Mouse (Mus musculus): ENCODE data around the gene Spdye4c. TPM values are rescaled to one million over a fixed set of nuclear protein-coding genes. Genes with fewer than 3 reads are reported as not detected.

The Spdye4c gene
- polyA plus RNA-seq, 1 experiment from 2014 or later, result not detected

DNA sequence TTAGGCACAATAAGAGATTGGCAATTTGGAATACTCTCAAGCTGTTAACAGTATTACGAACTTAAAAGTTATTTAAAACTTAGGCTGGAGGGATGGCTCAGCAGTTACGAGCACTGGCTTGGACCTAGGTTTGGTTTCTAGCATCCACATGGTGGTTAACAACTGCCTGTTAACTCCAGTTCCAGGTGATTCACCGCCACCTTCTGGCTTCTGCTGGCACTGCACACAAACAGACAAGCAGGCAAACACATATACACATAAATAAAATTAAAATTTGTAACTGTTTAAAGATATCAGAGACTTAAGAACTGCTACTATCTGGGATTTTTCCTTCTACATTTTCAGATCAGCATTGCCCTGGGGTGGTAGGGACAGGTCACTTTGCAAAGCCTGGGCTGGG, 26.8 kb upstream of the Spdye4c start:
- no peaks in the 10 kb centered on the region; the same call in 1 of the 2 replicates for H3K4me1 ChIP-seq
- H3K4me2 ChIP-seq, result no peak overlapping the region
- no peaks in the 10 kb centered on the region for H3K9me3 ChIP-seq (replicated peaks)
- H3K27ac ChIP-seq (replicated peaks), result no peak overlapping the region
- WGBS, result 93% methylated on average over 3 of the region's 3 CpGs
- no peak for ATAC-seq (ENCODE audit: low FRiP score)
- H3K4me3 ChIP-seq (replicated peaks), result no peak overlapping the region
- H3K27me3 ChIP-seq (replicated peaks), result no peaks in the 10 kb centered on the region
- no peaks in the 10 kb centered on the region for H3K36me3 ChIP-seq
- H3K9ac ChIP-seq (replicated peaks), result no peak overlapping the region

DNA sequence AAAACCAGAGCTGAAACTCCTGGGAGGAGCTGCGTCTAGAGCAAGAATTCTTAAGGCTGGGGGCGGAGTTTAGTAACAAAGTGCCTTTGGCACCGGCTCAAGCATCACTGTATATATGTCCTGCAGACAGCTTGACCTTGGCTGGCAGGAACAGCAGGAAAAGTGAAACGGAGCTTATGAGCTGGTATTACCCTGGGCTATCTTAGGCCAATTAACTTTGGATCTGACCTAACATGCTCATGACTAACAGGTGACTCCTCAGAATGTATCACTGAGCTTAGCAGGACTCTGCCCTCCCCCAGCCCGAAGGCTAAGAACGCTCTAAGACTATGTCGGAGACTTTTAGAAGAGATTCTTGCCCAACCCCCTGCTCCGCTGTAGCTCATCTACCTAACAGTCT, 25.1 kb upstream of the Spdye4c start:
- Histone ChIP-seq H3K9me3 (replicated peaks) (no peaks in the 10 kb centered on the region), H3K27ac (replicated peaks) (no peak overlapping the region), H3K36me3 (no peaks in the 10 kb centered on the region), H3K4me2 (no peak overlapping the region), H3K4me1 (no peaks in the 10 kb centered on the region; the same call in 1 of the 2 replicates), H3K27me3 (replicated peaks) (no peaks in the 10 kb centered on the region), H3K9ac (replicated peaks) (no peak overlapping the region), H3K4me3 (replicated peaks) (no peak overlapping the region)
- 68% methylated on average over 8 of the region's 8 CpGs for WGBS
- ATAC-seq (ENCODE audit: low FRiP score), result no peak

DNA sequence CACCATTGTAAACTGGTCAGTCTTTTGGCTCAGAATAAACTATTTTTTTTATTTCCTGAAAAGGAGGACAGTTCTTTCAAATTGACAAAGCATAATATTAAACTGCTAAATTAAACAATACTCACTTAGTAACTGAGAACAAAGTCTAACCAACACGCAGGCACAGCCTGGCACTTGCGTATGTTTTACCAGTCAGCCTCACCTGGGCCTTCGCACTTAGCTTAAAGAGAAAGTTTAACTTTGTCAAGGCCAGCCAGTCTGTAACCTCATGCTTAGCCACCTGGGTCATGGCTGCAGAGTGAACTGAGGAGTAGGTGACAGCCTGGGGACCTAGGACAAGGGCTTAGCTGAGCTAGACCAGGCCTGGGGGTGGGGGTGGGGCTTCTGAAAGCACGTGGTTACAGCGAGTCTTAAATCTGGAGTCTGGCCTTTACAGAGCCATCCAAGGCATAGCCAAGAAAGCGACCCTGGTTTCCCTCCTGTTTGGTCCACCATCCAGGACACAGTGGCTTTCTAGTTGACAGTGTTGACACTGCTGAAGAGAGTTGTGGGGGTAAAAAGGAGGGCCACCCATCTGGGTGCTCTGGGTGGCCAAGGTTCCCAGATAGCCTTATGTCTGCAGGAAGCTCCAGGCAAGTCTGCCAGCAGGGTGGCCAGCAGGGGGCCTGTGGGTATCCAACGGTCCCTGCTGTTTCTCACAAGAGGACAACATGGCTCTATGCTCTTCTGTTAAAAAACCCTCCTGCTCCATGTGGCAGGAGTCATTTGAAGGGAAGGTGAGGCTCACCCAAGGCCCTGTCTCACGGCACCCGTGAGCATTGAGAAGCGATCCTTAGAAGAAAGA, 24.5 kb upstream of the Spdye4c start:
- H3K9ac ChIP-seq (replicated peaks), result no peak overlapping the region
- H3K27ac ChIP-seq (replicated peaks), result no peak overlapping the region
- no peaks in the 10 kb centered on the region for H3K9me3 ChIP-seq (replicated peaks)
- no peaks in the 10 kb centered on the region for H3K36me3 ChIP-seq
- no peaks in the 10 kb centered on the region for H3K27me3 ChIP-seq (replicated peaks)
- no peaks in the 10 kb centered on the region; the same call in 1 of the 2 replicates for H3K4me1 ChIP-seq
- no peak for ATAC-seq (ENCODE audit: low FRiP score)
- H3K4me2 ChIP-seq, result no peak overlapping the region
- no peak overlapping the region for H3K4me3 ChIP-seq (replicated peaks)
- 63% methylated on average over 10 of the region's 10 CpGs for WGBS

DNA sequence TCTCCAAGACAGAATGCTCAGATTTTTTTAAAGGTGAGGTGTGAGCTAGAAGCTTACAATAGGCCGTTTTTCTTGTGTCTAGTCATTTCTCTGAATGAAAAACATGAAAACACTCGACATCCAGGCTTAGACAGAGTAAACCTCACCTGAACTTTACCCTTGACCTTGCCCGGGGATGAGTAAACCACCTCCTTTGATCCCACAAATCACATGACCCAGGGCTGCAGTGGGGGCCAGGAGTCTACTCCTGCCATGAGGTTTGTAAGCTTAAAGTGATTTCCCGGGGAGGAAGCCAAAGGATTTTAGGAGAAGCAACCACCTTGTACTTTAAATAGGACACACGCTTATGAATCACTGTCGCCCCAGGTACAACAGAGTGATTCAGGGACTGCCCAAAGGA, 23.0 kb upstream of the Spdye4c start:
- Histone ChIP-seq H3K36me3 (no peaks in the 10 kb centered on the region), H3K27me3 (replicated peaks) (no peaks in the 10 kb centered on the region), H3K4me1 (no peaks in the 10 kb centered on the region; the same call in 1 of the 2 replicates), H3K9ac (replicated peaks) (no peak overlapping the region), H3K27ac (replicated peaks) (no peak overlapping the region), H3K4me2 (no peak overlapping the region), H3K4me3 (replicated peaks) (no peak overlapping the region), H3K9me3 (replicated peaks) (no peaks in the 10 kb centered on the region)
- ATAC-seq (ENCODE audit: low FRiP score), result no peak
- 75% methylated on average over 6 of the region's 6 CpGs for WGBS

DNA sequence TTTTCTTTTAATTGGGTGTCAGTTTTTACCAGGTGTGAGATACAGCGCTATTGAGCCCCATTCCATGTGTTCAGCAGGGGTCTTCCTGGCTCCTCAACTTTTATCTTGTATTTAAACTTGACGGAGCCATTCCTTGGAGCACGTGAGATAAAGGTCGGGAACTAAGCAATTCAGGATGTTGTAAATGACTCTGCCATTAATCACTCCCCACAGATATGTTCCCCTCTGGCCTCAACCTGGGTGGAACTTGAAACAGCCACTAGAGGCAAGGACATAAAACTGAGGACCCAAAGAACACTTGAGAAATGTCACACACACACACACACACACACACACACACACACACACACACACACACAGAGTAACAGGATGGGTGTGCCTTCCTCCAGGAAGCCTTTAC, 22.5 kb upstream of the Spdye4c start:
- 51% methylated on average over 4 of the region's 4 CpGs for WGBS
- no peaks in the 10 kb centered on the region for H3K9me3 ChIP-seq (replicated peaks)
- no peak overlapping the region for H3K9ac ChIP-seq (replicated peaks)
- no peaks in the 10 kb centered on the region for H3K36me3 ChIP-seq
- H3K27ac ChIP-seq (replicated peaks), result no peak overlapping the region
- H3K4me1 ChIP-seq, result no peaks in the 10 kb centered on the region; the same call in 1 of the 2 replicates
- H3K4me2 ChIP-seq, result no peak overlapping the region
- no peak for ATAC-seq (ENCODE audit: low FRiP score)
- no peak overlapping the region for H3K4me3 ChIP-seq (replicated peaks)
- H3K27me3 ChIP-seq (replicated peaks), result no peaks in the 10 kb centered on the region

DNA sequence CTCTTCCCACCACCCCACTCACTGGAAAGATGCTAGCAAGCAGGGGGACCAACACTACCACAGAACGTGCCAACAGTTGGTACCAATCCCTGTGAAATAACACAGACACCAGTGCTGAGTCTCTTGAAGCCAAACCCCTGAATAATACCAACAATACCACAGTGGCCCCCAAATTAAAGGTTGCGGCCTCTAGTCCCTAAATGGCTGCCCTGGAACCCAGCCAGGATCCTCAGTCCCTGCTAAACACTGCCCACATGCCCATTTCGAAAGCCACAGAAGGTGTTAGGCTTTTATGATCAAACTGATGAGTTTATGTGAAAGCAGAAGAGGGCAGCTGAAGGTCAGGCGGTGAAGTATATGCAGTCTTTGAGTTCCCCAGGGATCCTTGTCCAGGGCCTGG, 20.0 kb upstream of the Spdye4c start:
- WGBS, result 78% methylated on average over 4 of the region's 4 CpGs

DNA sequence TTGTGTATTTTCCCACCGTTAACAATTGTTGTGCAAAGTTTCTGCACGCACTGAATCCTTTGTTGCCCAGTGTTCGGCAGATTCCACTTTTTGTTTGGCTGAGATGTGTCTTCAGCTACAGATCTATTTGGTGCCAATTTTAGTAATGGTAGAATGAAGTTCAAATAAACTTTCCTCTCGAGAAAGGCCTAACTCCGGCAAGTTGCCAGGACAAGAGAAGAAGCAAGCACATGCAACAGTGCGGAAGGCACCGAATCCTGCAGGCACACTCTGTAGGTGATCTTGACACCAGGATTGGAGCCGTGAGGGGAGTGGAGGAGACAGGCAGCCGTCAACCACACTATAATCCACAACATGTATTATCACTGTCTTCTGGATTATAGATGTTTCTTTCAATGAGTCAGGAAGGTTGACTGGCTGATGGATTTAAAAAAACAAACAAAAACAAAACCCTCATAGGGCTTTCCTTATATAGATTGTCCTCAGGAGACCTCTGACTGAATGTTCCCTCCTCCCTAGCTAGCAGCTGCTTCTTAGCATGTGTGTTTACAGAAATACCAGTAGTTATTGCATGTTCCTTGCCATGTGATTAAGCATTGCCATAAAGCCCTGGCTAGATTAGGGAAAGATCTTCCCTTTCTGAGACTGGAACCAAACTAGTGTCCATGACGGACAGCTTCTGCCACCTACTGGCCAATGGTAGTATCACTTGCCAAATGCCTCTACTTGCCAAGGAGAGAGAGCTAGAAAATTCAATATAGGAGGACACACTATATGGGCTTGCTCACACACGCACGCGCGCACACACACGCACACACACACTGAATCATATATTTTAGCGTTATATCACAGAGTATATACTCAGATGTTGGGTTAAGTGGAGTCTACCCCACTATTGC, 18.0 kb upstream of the Spdye4c start:
- no peak overlapping the region for H3K27ac ChIP-seq (replicated peaks)
- no peaks in the 10 kb centered on the region for H3K4me1 ChIP-seq
- H3K4me2 ChIP-seq, result no peak overlapping the region
- WGBS, result 50% methylated on average over 16 of the region's 16 CpGs
- peak; percentile 63; the same call in 1 of the 2 replicates for ATAC-seq (ENCODE audit: low FRiP score)
- H3K4me3 ChIP-seq (replicated peaks), result no peak overlapping the region
- H3K9me3 ChIP-seq (replicated peaks), result no peaks in the 10 kb centered on the region
- H3K27me3 ChIP-seq (replicated peaks), result no peaks in the 10 kb centered on the region
- H3K36me3 ChIP-seq, result no peaks in the 10 kb centered on the region
- no peak overlapping the region for H3K9ac ChIP-seq (replicated peaks)

More for the DNA sequence above, 20.0 kb upstream of the Spdye4c start:
- no peaks in the 10 kb centered on the region for H3K9me3 ChIP-seq (replicated peaks)
- H3K4me3 ChIP-seq (replicated peaks), result no peak overlapping the region
- no peaks in the 10 kb centered on the region for H3K36me3 ChIP-seq
- no peak overlapping the region for H3K4me2 ChIP-seq
- H3K27ac ChIP-seq (replicated peaks), result no peak overlapping the region
- H3K9ac ChIP-seq (replicated peaks), result no peak overlapping the region
- H3K4me1 ChIP-seq, result no peaks in the 10 kb centered on the region; the same call in 1 of the 2 replicates
- H3K27me3 ChIP-seq (replicated peaks), result no peaks in the 10 kb centered on the region
- ATAC-seq (ENCODE audit: low FRiP score), result no peak

DNA sequence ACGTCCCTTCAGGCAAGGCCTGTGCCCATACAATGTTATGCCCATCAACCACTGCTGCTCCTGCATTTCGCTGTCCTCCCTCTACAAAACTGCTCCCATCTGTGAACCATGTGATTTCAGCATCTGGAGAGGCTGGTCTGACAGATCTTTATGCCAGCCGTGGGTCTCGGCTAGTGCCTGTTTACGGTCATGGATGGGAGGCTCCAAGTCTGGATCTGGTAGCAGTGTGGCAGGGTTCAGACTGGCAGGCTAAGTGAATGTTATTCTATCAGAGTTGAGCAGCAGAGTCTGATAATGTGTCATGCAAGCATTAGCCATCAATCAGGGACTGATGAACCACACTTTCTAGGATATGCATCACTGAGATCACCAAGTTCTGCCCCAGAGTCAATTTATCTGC, 8.1 kb upstream of the Spdye4c start:
- no peak overlapping the region for H3K27ac ChIP-seq (replicated peaks)
- ATAC-seq (ENCODE audit: low FRiP score), result no peak
- no peaks in the 10 kb centered on the region for H3K9me3 ChIP-seq (replicated peaks)
- WGBS, result 68% methylated on average over 5 of the region's 5 CpGs
- H3K36me3 ChIP-seq, result no peaks in the 10 kb centered on the region
- H3K4me1 ChIP-seq, result no peaks in the 10 kb centered on the region
- H3K27me3 ChIP-seq (replicated peaks), result no peaks in the 10 kb centered on the region
- no peak overlapping the region for H3K9ac ChIP-seq (replicated peaks)
- no peak overlapping the region for H3K4me2 ChIP-seq
- H3K4me3 ChIP-seq (replicated peaks), result no peak overlapping the region

DNA sequence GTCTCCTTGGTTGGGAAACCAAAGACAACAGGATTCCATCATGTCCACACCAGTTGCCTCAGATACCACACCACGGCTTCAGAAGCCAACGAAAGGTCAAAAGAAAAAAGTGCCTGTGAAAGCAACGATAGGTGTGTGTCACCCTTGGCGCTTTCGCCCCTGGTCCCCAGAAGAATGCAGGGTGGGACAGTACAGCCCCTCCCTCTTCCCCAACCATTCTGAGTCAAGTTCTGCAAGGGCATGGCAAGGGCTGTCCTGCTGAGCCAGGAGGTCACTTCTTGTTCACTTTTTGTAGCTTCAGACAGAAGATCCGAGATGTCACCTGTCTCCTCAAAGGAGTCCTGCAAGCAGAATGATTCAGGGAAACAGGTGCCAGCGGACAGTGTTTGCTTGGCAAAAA, 1.3 kb downstream of the Spdye4c start:
- H3K4me1 ChIP-seq, result no peaks in the 10 kb centered on the region
- no peak overlapping the region for H3K27ac ChIP-seq (replicated peaks)
- H3K27me3 ChIP-seq (replicated peaks), result no peaks in the 10 kb centered on the region
- H3K4me2 ChIP-seq, result no peak overlapping the region
- H3K9ac ChIP-seq (replicated peaks), result no peak overlapping the region
- no peaks in the 10 kb centered on the region for H3K36me3 ChIP-seq
- 89% methylated on average over 7 of the region's 7 CpGs for WGBS
- no peak for ATAC-seq (ENCODE audit: low FRiP score)
- H3K9me3 ChIP-seq (replicated peaks), result no peaks in the 10 kb centered on the region
- no peak overlapping the region for H3K4me3 ChIP-seq (replicated peaks)

DNA sequence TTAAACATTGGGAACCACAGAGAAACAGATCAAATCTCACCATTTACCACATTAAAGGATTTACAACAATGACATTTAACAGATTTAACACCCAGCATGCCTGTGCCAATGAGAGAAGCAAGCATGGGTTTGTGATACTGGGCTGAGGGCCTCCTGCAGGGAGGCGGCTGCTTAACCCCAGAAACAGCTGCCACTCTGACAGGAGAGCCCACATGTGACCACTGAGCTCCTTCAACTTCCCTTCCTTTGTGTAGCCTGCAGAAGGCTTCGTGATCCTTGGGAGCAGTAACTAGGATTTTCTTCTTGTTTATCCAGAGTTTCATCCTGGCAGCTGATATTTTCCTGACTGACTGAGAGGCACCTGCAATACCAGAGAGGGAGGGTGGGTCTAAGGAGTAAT, 10.5 kb downstream of the Spdye4c start:
- 39% methylated on average over 2 of the region's 2 CpGs for WGBS
- no peak overlapping the region for H3K4me2 ChIP-seq
- no peak overlapping the region for H3K9ac ChIP-seq (replicated peaks)
- no peaks in the 10 kb centered on the region for H3K4me1 ChIP-seq
- no peak overlapping the region for H3K4me3 ChIP-seq (replicated peaks)
- no peaks in the 10 kb centered on the region for H3K36me3 ChIP-seq
- no peak overlapping the region for H3K27ac ChIP-seq (replicated peaks)
- H3K9me3 ChIP-seq (replicated peaks), result 0 out of 2 replicates have a peak, but pooled peaks cover 3% of the 10 kb centered on the region
- H3K27me3 ChIP-seq (replicated peaks), result no peaks in the 10 kb centered on the region
- no peak for ATAC-seq (ENCODE audit: low FRiP score)

DNA sequence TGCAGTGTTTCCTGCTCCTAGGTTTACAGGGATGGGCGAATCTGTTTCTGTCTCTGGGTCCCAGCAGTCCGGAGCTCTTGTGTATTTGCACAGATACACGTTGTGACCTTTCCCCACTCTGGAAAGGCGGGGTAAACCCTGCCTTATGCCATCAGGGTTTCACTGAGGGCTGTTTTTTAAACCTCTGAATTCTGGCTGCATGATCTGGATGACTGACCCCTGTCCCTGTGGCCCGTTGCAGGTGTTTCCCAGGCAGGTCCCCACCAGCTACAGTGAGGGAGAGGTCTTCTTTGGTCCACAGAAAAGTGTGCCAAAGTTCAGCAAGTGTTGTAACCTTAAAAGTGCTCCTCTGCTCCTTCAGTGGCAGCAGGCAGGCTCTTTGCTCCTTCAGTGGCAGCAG, 18.3 kb downstream of the Spdye4c start:
- no peaks in the 10 kb centered on the region for H3K27me3 ChIP-seq (replicated peaks)
- no peak overlapping the region for H3K27ac ChIP-seq (replicated peaks)
- H3K4me3 ChIP-seq (replicated peaks), result no peak overlapping the region
- no peak overlapping the region for H3K9ac ChIP-seq (replicated peaks)
- H3K4me2 ChIP-seq, result no peak overlapping the region
- H3K4me1 ChIP-seq, result no peaks in the 10 kb centered on the region
- peaks cover 12% of the 10 kb centered on the region; the same call in 1 of the 2 replicates for H3K9me3 ChIP-seq (replicated peaks)
- peaks cover 46% of the 10 kb centered on the region for H3K36me3 ChIP-seq
- ATAC-seq (ENCODE audit: low FRiP score), result no peak
- 79% methylated on average over 5 of the region's 5 CpGs for WGBS

All from neural tube, embryonic 15.5 days (tissue).